Mouse (Mus musculus) effector memory CD4-positive, alpha-beta T cell, adult 7 months (primary cell): ENCODE measurements around the gene Kpna2. TPM values are rescaled to one million over a fixed set of nuclear protein-coding genes. Genes with fewer than 3 reads are reported as not detected.

Source experiments
- polyA plus RNA-seq: library from polyadenylated mRNA; unstranded; fragments of 100-300 nt; shearing (Covaris generic); gene quantifications from one replicate; pipeline ENCODE4 v1.2.1, GENCODE M21; 2017

The Kpna2 gene
- polyA plus RNA-seq = 72.2 TPM

GRCm38 (mm10) chr11:106999151-106999948 is at the start of gene Kpna2:
Kpna2 (minus strand) TSS chr11:106999541.

GRCm38 (mm10) chr11:107025411-107026321 is 26.3 kb upstream of the Kpna2 start, which contains the start of gene 1810010H24Rik:
1810010H24Rik (plus strand) TSS chr11:107025681.

Other genes with a start within 250 kb of the Kpna2 start
- gene Pecam1, start 248.9 kb downstream of the Kpna2 start, polyA plus RNA-seq = 71.9 TPM
- gene Milr1, start 248.3 kb downstream of the Kpna2 start, polyA plus RNA-seq = 12.5 TPM
- 218 TPM for gene Polg2, start 220.0 kb downstream of the Kpna2 start, polyA plus RNA-seq
- gene Ddx5, start 210.4 kb downstream of the Kpna2 start, polyA plus RNA-seq = 1,133 TPM
- gene Cep95, start 210.3 kb downstream of the Kpna2 start, polyA plus RNA-seq = 37.9 TPM
- 21.7 TPM for gene Smurf2, start 78.8 kb downstream of the Kpna2 start, polyA plus RNA-seq
- gene 1810010H24Rik, start 26.1 kb upstream of the Kpna2 start, polyA plus RNA-seq = 1.0 TPM
- gene Bptf, start 132.6 kb upstream of the Kpna2 start, polyA plus RNA-seq = 18.0 TPM
- 36.2 TPM for gene Nol11, start 189.8 kb upstream of the Kpna2 start, polyA plus RNA-seq